Mouse (Mus musculus): Measurements from ENCODE around the gene Slc50a1. TPM values are rescaled to one million over a fixed set of nuclear protein-coding genes. Genes with fewer than 3 reads are reported as not detected.

Slc50a1 gene
- polyA plus RNA-seq, 1 experiment from 2014 or later: 38.4 TPM

- Histone ChIP-seq H3K4me3 (ENCODE audit: low read depth, low read length) (peak overlapping the region; percentile 62), H3K4me1 (ENCODE audit: control insufficient read depth, insufficient read depth, low read length) (peaks cover 45% of the 10 kb centered on the region), H3K27ac (ENCODE audit: low read depth, low read length) (peak overlapping the region; percentile 94), H3K9me3 (replicated peaks; ENCODE audit: control insufficient read depth, low read length) (no peaks in the 10 kb centered on the region), H3K4me2 (ENCODE audit: low read length) (peak overlapping the region; percentile 72), H3K9ac (ENCODE audit: low read length) (peak overlapping the region; percentile 85), H3K27me3 (replicated peaks; ENCODE audit: control insufficient read depth, insufficient read depth, low read length) (no peaks in the 10 kb centered on the region), H3K36me3 (ENCODE audit: control insufficient read depth, insufficient read depth, low read length) (peaks cover 21% of the 10 kb centered on the region)
- peak; percentile 85 for ATAC-seq
- DNase-seq (ENCODE audit: low spot score): peak; percentile 99
- under 1% methylated on average over 41 of the region's 41 CpGs for WGBS
Observed at GRCm38 (mm10) chr3:89227307-89228179, 42.8 kb downstream of the Slc50a1 start.

DNA sequence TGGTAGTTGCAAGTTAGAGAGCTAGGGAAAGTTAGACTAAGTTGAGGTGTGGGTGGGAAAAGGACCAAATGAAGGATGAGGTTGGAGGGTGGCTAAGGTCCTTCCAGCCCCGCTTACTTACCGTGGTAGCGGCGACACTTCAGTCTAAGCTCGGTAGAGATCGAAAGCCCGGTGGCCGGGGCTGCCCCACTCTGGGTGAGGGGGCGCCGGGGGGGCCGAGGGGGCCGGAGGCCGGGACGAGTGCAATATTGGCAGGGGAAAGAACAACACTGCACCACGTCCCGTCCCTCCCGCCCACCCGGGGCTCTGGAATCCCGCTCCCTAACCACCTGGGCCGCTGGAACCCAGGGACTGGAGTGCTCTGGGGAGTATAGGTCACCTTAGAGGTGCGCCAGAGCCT, 43.5 kb downstream of the Slc50a1 start, which contains the start of gene Mtx1:
TSS of gene Mtx1 (minus strand) at position 189 of the 400 bp plus-strand sequence.
- ATAC-seq: no peak; the same call in 1 of the 2 replicates
- H3K27ac ChIP-seq (ENCODE audit: low read depth, low read length): peak within 1 kb of the TSS; percentile 94
- H3K4me1 ChIP-seq (ENCODE audit: control insufficient read depth, insufficient read depth, low read length): peaks cover 45% of the 10 kb centered on the region
- no peak for DNase-seq (ENCODE audit: low spot score)
- no peaks in the 10 kb centered on the region for H3K27me3 ChIP-seq (replicated peaks; ENCODE audit: control insufficient read depth, insufficient read depth, low read length)
- H3K36me3 ChIP-seq (ENCODE audit: control insufficient read depth, insufficient read depth, low read length): peaks cover 27% of the 10 kb centered on the region
- WGBS: under 1% methylated on average over 21 of the region's 21 CpGs
- H3K9me3 ChIP-seq (replicated peaks; ENCODE audit: control insufficient read depth, low read length): no peaks in the 10 kb centered on the region
- H3K9ac ChIP-seq (ENCODE audit: low read length): peak within 1 kb of the TSS; percentile 85
- H3K4me3 ChIP-seq (ENCODE audit: low read depth, low read length): peak within 1 kb of the TSS; percentile 62
- peak within 1 kb of the TSS; percentile 72 for H3K4me2 ChIP-seq (ENCODE audit: low read length)

GRCm38 (mm10) chr3:89226361-89226760, 44.0 kb downstream of the Slc50a1 start:
- no peak for ATAC-seq
- Histone ChIP-seq H3K4me2 (ENCODE audit: low read length) (peak overlapping the region; percentile 72), H3K4me1 (ENCODE audit: control insufficient read depth, insufficient read depth, low read length) (peaks cover 46% of the 10 kb centered on the region), H3K36me3 (ENCODE audit: control insufficient read depth, insufficient read depth, low read length) (peaks cover 32% of the 10 kb centered on the region), H3K4me3 (ENCODE audit: low read depth, low read length) (peak overlapping the region; percentile 62), H3K9ac (ENCODE audit: low read length) (peak overlapping the region; percentile 85), H3K27ac (ENCODE audit: low read depth, low read length) (peak overlapping the region; percentile 94), H3K27me3 (replicated peaks; ENCODE audit: control insufficient read depth, insufficient read depth, low read length) (no peaks in the 10 kb centered on the region), H3K9me3 (replicated peaks; ENCODE audit: control insufficient read depth, low read length) (no peaks in the 10 kb centered on the region)
- no peak for DNase-seq (ENCODE audit: low spot score)
- under 1% methylated on average over 11 of the region's 11 CpGs for WGBS

GRCm38 (mm10) chr3:89225918-89226317, 44.5 kb downstream of the Slc50a1 start:
- Histone ChIP-seq H3K27me3 (replicated peaks; ENCODE audit: control insufficient read depth, insufficient read depth, low read length) (no peaks in the 10 kb centered on the region), H3K36me3 (ENCODE audit: control insufficient read depth, insufficient read depth, low read length) (peaks cover 35% of the 10 kb centered on the region), H3K27ac (ENCODE audit: low read depth, low read length) (peak overlapping the region; percentile 94), H3K9me3 (replicated peaks; ENCODE audit: control insufficient read depth, low read length) (no peaks in the 10 kb centered on the region), H3K4me1 (ENCODE audit: control insufficient read depth, insufficient read depth, low read length) (peaks cover 48% of the 10 kb centered on the region), H3K4me3 (ENCODE audit: low read depth, low read length) (peak overlapping the region; percentile 62), H3K9ac (ENCODE audit: low read length) (peak overlapping the region; percentile 85), H3K4me2 (ENCODE audit: low read length) (peak overlapping the region; percentile 72)
- peak; percentile 66 for ATAC-seq
- WGBS: 6% methylated on average over 4 of the region's 4 CpGs
- DNase-seq (ENCODE audit: low spot score): peak; percentile 95

DNA sequence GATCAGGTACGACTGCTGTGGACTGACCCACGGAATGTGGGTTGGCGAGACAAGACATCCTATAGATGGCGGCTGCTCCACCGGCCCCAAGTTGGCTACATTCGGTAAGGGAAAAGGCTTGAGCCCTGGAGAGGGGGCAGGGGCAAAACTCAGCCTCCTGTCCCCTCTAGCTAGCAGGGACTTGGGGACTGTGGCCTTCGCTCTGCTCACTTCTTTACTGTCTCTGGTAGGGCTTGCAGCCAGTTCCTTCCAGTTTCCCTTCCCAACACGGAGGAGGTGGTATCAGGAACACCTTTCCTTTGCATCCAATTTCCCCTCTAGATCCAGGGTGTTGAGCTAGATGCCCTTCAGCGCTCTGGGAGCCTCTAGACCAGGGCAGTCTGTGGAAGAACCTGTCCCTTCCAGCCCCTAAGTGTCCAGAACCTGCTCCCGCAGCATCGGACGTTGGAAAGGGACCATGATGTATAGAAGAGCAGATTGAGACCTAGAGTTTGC, 45.0 kb downstream of the Slc50a1 start:
- 6% methylated on average over 12 of the region's 12 CpGs for WGBS
- peak overlapping the region; percentile 62 for H3K4me3 ChIP-seq (ENCODE audit: low read depth, low read length)
- ATAC-seq: no peak

GRCm38 (mm10) chr3:89224796-89225195, 45.6 kb downstream of the Slc50a1 start:
- H3K36me3 ChIP-seq (ENCODE audit: control insufficient read depth, insufficient read depth, low read length): peaks cover 39% of the 10 kb centered on the region
- 17% methylated on average over 11 of the region's 11 CpGs for WGBS
- H3K4me3 ChIP-seq (ENCODE audit: low read depth, low read length): peak overlapping the region; percentile 62
- no peak for DNase-seq (ENCODE audit: low spot score)
- H3K27me3 ChIP-seq (replicated peaks; ENCODE audit: control insufficient read depth, insufficient read depth, low read length): no peaks in the 10 kb centered on the region
- peak overlapping the region; percentile 94 for H3K27ac ChIP-seq (ENCODE audit: low read depth, low read length)
- ATAC-seq: no peak
- H3K4me1 ChIP-seq (ENCODE audit: control insufficient read depth, insufficient read depth, low read length): peaks cover 48% of the 10 kb centered on the region
- peak overlapping the region; percentile 72 for H3K4me2 ChIP-seq (ENCODE audit: low read length)
- peak overlapping the region; percentile 85 for H3K9ac ChIP-seq (ENCODE audit: low read length)
- no peaks in the 10 kb centered on the region for H3K9me3 ChIP-seq (replicated peaks; ENCODE audit: control insufficient read depth, low read length)

More for the DNA sequence above, 45.0 kb downstream of the Slc50a1 start:
- H3K27me3 ChIP-seq (replicated peaks; ENCODE audit: control insufficient read depth, insufficient read depth, low read length): no peaks in the 10 kb centered on the region
- no peak for DNase-seq (ENCODE audit: low spot score)
- H3K9me3 ChIP-seq (replicated peaks; ENCODE audit: control insufficient read depth, low read length): no peaks in the 10 kb centered on the region
- peaks cover 35% of the 10 kb centered on the region for H3K36me3 ChIP-seq (ENCODE audit: control insufficient read depth, insufficient read depth, low read length)
- peak overlapping the region; percentile 94 for H3K27ac ChIP-seq (ENCODE audit: low read depth, low read length)
- H3K4me2 ChIP-seq (ENCODE audit: low read length): peak overlapping the region; percentile 72
- H3K9ac ChIP-seq (ENCODE audit: low read length): peak overlapping the region; percentile 85
- peaks cover 48% of the 10 kb centered on the region for H3K4me1 ChIP-seq (ENCODE audit: control insufficient read depth, insufficient read depth, low read length)

- Histone ChIP-seq H3K4me1 (ENCODE audit: control insufficient read depth, insufficient read depth, low read length) (peaks cover 35% of the 10 kb centered on the region), H3K4me3 (ENCODE audit: low read depth, low read length) (no peak overlapping the region), H3K27ac (ENCODE audit: low read depth, low read length) (no peak overlapping the region), H3K9ac (ENCODE audit: low read length) (no peak overlapping the region; the same call in 1 of the 2 replicates), H3K4me2 (ENCODE audit: low read length) (no peak overlapping the region), H3K36me3 (ENCODE audit: control insufficient read depth, insufficient read depth, low read length) (peaks cover 42% of the 10 kb centered on the region), H3K9me3 (replicated peaks; ENCODE audit: control insufficient read depth, low read length) (no peaks in the 10 kb centered on the region), H3K27me3 (replicated peaks; ENCODE audit: control insufficient read depth, insufficient read depth, low read length) (no peaks in the 10 kb centered on the region)
- ATAC-seq (no peak), DNase-seq (ENCODE audit: low spot score) (no peak)
- 62% methylated on average over 5 of the region's 5 CpGs for WGBS
Observed at GRCm38 (mm10) chr3:89221167-89221566, 49.2 kb downstream of the Slc50a1 start.

- Histone ChIP-seq H3K4me1 (ENCODE audit: control insufficient read depth, insufficient read depth, low read length) (peaks cover 33% of the 10 kb centered on the region), H3K36me3 (ENCODE audit: control insufficient read depth, insufficient read depth, low read length) (peaks cover 42% of the 10 kb centered on the region), H3K4me2 (ENCODE audit: low read length) (no peak overlapping the region), H3K9me3 (replicated peaks; ENCODE audit: control insufficient read depth, low read length) (no peaks in the 10 kb centered on the region), H3K27ac (ENCODE audit: low read depth, low read length) (no peak overlapping the region), H3K27me3 (replicated peaks; ENCODE audit: control insufficient read depth, insufficient read depth, low read length) (no peaks in the 10 kb centered on the region), H3K4me3 (ENCODE audit: low read depth, low read length) (no peak overlapping the region), H3K9ac (ENCODE audit: low read length) (no peak overlapping the region)
- WGBS: 57% methylated on average over 8 of the region's 8 CpGs
- ATAC-seq (no peak), DNase-seq (ENCODE audit: low spot score) (no peak)
Observed at GRCm38 (mm10) chr3:89219546-89219945, 50.8 kb downstream of the Slc50a1 start.

DNA sequence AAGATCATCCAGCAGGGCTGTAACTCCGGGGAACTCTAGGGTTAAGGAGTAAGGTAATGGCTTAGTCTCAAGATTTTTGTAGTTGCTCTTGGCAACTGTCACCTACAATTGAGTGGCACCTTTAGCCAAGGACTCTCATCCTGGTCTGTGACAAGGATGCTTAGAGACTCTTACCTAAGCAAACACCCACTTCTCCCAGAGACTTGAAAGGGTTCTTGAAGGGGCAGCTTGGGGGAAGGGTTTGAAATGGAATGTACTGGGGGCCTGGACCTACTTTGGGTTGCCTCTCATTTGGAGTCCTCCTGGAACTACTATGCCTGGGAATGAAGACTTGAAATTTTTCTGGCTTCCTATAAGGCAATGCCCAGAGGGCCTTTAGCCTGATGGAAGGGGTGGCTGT, 52.1 kb downstream of the Slc50a1 start:
- no peaks in the 10 kb centered on the region for H3K9me3 ChIP-seq (replicated peaks; ENCODE audit: control insufficient read depth, low read length)
- H3K4me3 ChIP-seq (ENCODE audit: low read depth, low read length): no peak overlapping the region
- H3K27me3 ChIP-seq (replicated peaks; ENCODE audit: control insufficient read depth, insufficient read depth, low read length): no peaks in the 10 kb centered on the region
- WGBS: 68% methylated on average over 1 of the region's 1 CpGs
- ATAC-seq (no peak), DNase-seq (ENCODE audit: low spot score) (no peak)
- no peak overlapping the region for H3K4me2 ChIP-seq (ENCODE audit: low read length)
- no peak overlapping the region for H3K27ac ChIP-seq (ENCODE audit: low read depth, low read length)
- H3K36me3 ChIP-seq (ENCODE audit: control insufficient read depth, insufficient read depth, low read length): peaks cover 31% of the 10 kb centered on the region
- no peak overlapping the region for H3K9ac ChIP-seq (ENCODE audit: low read length)
- peaks cover 23% of the 10 kb centered on the region for H3K4me1 ChIP-seq (ENCODE audit: control insufficient read depth, insufficient read depth, low read length)

All from forebrain, embryonic 14.5 days (tissue).